Mouse (Mus musculus): Measurements from ENCODE around the gene Efcab2. TPM values are rescaled to one million over a fixed set of nuclear protein-coding genes. Genes with fewer than 3 reads are reported as not detected.

Efcab2 gene
- polyA plus RNA-seq, 1 experiment from 2014 or later: 4.1 TPM

GRCm38 (mm10) chr1:178449172-178449571, 43.3 kb downstream of the Efcab2 start:
- 30% methylated on average over 3 of the region's 3 CpGs for WGBS
- Histone ChIP-seq H3K36me3 (no peaks in the 10 kb centered on the region), H3K9ac (no peak overlapping the region), H3K27ac (no peak overlapping the region), H3K4me2 (no peak overlapping the region), H3K27me3 (no peaks in the 10 kb centered on the region), H3K4me3 (no peak overlapping the region), H3K4me1 (no peaks in the 10 kb centered on the region), H3K9me3 (no peaks in the 10 kb centered on the region)
- no peak for ATAC-seq (ENCODE audit: insufficient number of reproducible peaks, insufficient read depth, low FRiP score, low TSS enrichment, low read depth)

DNA sequence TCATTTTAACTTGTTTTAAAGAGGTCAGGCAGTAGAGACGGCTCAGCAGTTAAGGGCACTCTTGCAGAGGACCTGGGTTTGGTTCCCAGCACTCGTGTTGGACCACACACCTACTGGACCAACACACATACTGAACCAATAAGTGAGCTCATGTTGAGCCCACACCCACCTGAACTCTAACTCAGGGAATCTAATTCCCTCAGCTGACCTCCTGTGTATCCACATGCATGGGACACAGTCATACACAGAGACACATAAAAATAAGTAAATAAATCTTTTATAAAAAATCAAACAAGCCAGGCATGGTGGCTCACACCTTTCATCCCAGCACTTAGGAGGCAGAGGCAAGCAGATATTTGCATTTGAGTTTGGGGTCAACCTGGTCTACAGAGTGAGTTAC, 44.0 kb downstream of the Efcab2 start:
- ATAC-seq (ENCODE audit: insufficient number of reproducible peaks, insufficient read depth, low FRiP score, low TSS enrichment, low read depth): no peak
- 82% methylated on average over 2 of the region's 2 CpGs for WGBS
- H3K9ac ChIP-seq: no peak overlapping the region
- H3K4me3 ChIP-seq: no peak overlapping the region
- H3K4me1 ChIP-seq: no peaks in the 10 kb centered on the region
- no peak overlapping the region for H3K27ac ChIP-seq
- H3K4me2 ChIP-seq: no peak overlapping the region
- H3K27me3 ChIP-seq: no peaks in the 10 kb centered on the region
- no peaks in the 10 kb centered on the region for H3K9me3 ChIP-seq
- no peaks in the 10 kb centered on the region for H3K36me3 ChIP-seq

- H3K9me3 ChIP-seq: no peaks in the 10 kb centered on the region
- no peak overlapping the region for H3K4me2 ChIP-seq
- WGBS: 89% methylated on average over 3 of the region's 3 CpGs
- no peaks in the 10 kb centered on the region for H3K4me1 ChIP-seq
- H3K36me3 ChIP-seq: no peaks in the 10 kb centered on the region
- no peak overlapping the region for H3K4me3 ChIP-seq
- H3K27ac ChIP-seq: no peak overlapping the region
- H3K9ac ChIP-seq: no peak overlapping the region
- H3K27me3 ChIP-seq: no peaks in the 10 kb centered on the region
- no peak for ATAC-seq (ENCODE audit: insufficient number of reproducible peaks, insufficient read depth, low FRiP score, low TSS enrichment, low read depth)
These were observed 48.2 kb downstream of the Efcab2 start for GRCm38 (mm10) chr1:178454125-178454524.

DNA sequence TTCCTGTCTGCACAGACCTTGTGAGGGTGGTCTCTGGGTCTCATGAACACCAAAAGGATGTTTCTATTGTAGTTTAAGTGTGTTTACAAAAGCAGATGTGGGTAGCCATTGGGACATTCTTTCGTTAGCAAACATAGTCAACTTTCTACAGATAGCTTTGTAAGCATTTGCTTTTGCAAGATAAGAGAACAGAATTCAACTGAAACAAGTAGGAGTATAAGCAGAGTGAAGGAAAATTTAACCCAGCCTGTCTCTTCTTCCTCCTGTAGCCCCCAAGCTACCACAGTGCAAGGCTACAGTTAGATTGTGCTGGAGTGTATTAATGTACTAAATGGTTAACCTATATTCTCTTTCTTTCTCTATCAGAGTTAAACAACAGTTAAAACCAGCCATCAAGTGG, 49.2 kb downstream of the Efcab2 start:
- 71% methylated on average over 1 of the region's 1 CpGs for WGBS
- no peaks in the 10 kb centered on the region for H3K27me3 ChIP-seq
- H3K4me3 ChIP-seq: no peak overlapping the region
- no peak for ATAC-seq (ENCODE audit: insufficient number of reproducible peaks, insufficient read depth, low FRiP score, low TSS enrichment, low read depth)
- no peak overlapping the region for H3K27ac ChIP-seq
- no peak overlapping the region for H3K9ac ChIP-seq
- H3K9me3 ChIP-seq: no peaks in the 10 kb centered on the region
- no peak overlapping the region for H3K4me2 ChIP-seq
- no peaks in the 10 kb centered on the region for H3K36me3 ChIP-seq
- no peaks in the 10 kb centered on the region for H3K4me1 ChIP-seq

- H3K36me3 ChIP-seq: no peaks in the 10 kb centered on the region
- no peaks in the 10 kb centered on the region for H3K4me1 ChIP-seq
- no peak overlapping the region for H3K27ac ChIP-seq
- H3K9ac ChIP-seq: no peak overlapping the region
- H3K27me3 ChIP-seq: no peaks in the 10 kb centered on the region
- no peak for ATAC-seq (ENCODE audit: insufficient number of reproducible peaks, insufficient read depth, low FRiP score, low TSS enrichment, low read depth)
- no peaks in the 10 kb centered on the region for H3K9me3 ChIP-seq
- 80% methylated on average over 2 of the region's 2 CpGs for WGBS
- H3K4me2 ChIP-seq: no peak overlapping the region
- H3K4me3 ChIP-seq: no peak overlapping the region
These were observed 52.1 kb downstream of the Efcab2 start for GRCm38 (mm10) chr1:178458029-178458428.

GRCm38 (mm10) chr1:178463712-178464111, 57.8 kb downstream of the Efcab2 start:
- Histone ChIP-seq H3K36me3 (no peaks in the 10 kb centered on the region), H3K27ac (no peak overlapping the region), H3K4me3 (no peak overlapping the region), H3K4me1 (no peaks in the 10 kb centered on the region), H3K9ac (no peak overlapping the region), H3K4me2 (no peak overlapping the region), H3K9me3 (no peaks in the 10 kb centered on the region), H3K27me3 (no peaks in the 10 kb centered on the region)
- WGBS: 2% methylated on average over 2 of the region's 2 CpGs
- ATAC-seq (ENCODE audit: insufficient number of reproducible peaks, insufficient read depth, low FRiP score, low TSS enrichment, low read depth): peak; percentile 85

DNA sequence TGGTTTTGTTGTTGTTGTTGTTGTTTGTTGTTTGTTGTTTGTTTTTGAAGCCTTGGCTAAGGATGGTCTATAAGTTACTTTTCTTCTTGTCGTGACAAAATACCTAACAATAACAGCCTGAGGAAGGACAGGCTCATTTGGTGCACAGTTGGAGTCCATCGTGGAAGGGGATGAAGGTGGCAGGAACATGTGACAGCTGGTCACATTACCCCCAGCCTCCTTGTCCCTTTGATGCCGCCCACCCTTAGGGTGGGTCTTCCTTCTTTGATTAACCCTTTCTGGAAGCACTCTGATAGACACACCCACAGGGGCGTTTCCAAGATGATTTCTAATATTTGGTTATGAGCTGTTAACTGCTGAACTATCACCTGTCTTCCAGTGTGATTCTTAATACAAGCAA, 58.3 kb downstream of the Efcab2 start:
- Histone ChIP-seq H3K9ac (no peak overlapping the region), H3K27ac (no peak overlapping the region), H3K36me3 (no peaks in the 10 kb centered on the region), H3K4me3 (no peak overlapping the region), H3K27me3 (no peaks in the 10 kb centered on the region), H3K4me2 (no peak overlapping the region), H3K9me3 (no peaks in the 10 kb centered on the region), H3K4me1 (no peaks in the 10 kb centered on the region)
- 40% methylated on average over 4 of the region's 4 CpGs for WGBS
- ATAC-seq (ENCODE audit: insufficient number of reproducible peaks, insufficient read depth, low FRiP score, low TSS enrichment, low read depth): no peak

- H3K9me3 ChIP-seq: no peaks in the 10 kb centered on the region
- 71% methylated on average over 6 of the region's 6 CpGs for WGBS
- H3K27me3 ChIP-seq: no peaks in the 10 kb centered on the region
- H3K4me3 ChIP-seq: no peak overlapping the region
- no peaks in the 10 kb centered on the region for H3K36me3 ChIP-seq
- no peak for ATAC-seq (ENCODE audit: insufficient number of reproducible peaks, insufficient read depth, low FRiP score, low TSS enrichment, low read depth)
- no peak overlapping the region for H3K4me2 ChIP-seq
- no peak overlapping the region for H3K9ac ChIP-seq
- no peak overlapping the region for H3K27ac ChIP-seq
- no peaks in the 10 kb centered on the region for H3K4me1 ChIP-seq
These were observed 61.7 kb downstream of the Efcab2 start for GRCm38 (mm10) chr1:178467594-178467993.

DNA sequence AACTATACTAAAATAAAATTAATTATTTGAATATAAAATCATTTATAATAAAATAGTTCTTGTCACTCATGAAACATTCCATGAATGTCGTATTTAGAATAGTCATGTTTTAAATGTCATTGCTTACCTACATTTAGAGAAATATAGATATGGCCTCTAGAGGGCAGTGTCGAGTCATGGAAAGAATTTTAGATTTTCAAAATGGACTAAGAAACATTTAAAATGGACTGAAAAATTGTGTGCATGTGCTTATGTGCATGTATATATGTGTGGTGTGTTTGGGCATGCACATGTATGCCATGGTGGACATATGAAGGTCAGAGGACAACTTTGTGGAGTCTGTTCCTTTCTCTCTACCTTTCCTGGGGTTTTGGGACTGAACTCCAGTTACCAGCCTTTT, 62.4 kb downstream of the Efcab2 start:
- Histone ChIP-seq H3K27ac (no peak overlapping the region), H3K9me3 (no peaks in the 10 kb centered on the region), H3K4me1 (no peaks in the 10 kb centered on the region), H3K27me3 (no peaks in the 10 kb centered on the region), H3K4me3 (no peak overlapping the region), H3K4me2 (no peak overlapping the region), H3K36me3 (no peaks in the 10 kb centered on the region), H3K9ac (no peak overlapping the region)
- ATAC-seq (ENCODE audit: insufficient number of reproducible peaks, insufficient read depth, low FRiP score, low TSS enrichment, low read depth): no peak
- 5% methylated on average over 2 of the region's 2 CpGs for WGBS

GRCm38 (mm10) chr1:178483854-178484253, 78.0 kb downstream of the Efcab2 start:
- Histone ChIP-seq H3K27ac (no peak overlapping the region), H3K9me3 (no peaks in the 10 kb centered on the region), H3K36me3 (no peaks in the 10 kb centered on the region), H3K4me1 (no peaks in the 10 kb centered on the region; the same call in 1 of the 2 replicates), H3K27me3 (no peaks in the 10 kb centered on the region), H3K4me3 (no peak overlapping the region), H3K9ac (no peak overlapping the region), H3K4me2 (no peak overlapping the region)
- ATAC-seq (ENCODE audit: insufficient number of reproducible peaks, insufficient read depth, low FRiP score, low TSS enrichment, low read depth): no peak

GRCm38 (mm10) chr1:178485138-178485867, 79.4 kb downstream of the Efcab2 start:
- peaks cover 5% of the 10 kb centered on the region for H3K4me1 ChIP-seq
- no peaks in the 10 kb centered on the region for H3K9me3 ChIP-seq
- H3K4me3 ChIP-seq: no peak overlapping the region
- no peak overlapping the region for H3K4me2 ChIP-seq
- H3K36me3 ChIP-seq: no peaks in the 10 kb centered on the region
- ATAC-seq (ENCODE audit: insufficient number of reproducible peaks, insufficient read depth, low FRiP score, low TSS enrichment, low read depth): no peak
- 84% methylated on average over 5 of the region's 5 CpGs for WGBS
- no peaks in the 10 kb centered on the region for H3K27me3 ChIP-seq
- H3K9ac ChIP-seq: no peak overlapping the region
- no peak overlapping the region for H3K27ac ChIP-seq

GRCm38 (mm10) chr1:178485868-178486220, 80.0 kb downstream of the Efcab2 start:
- peaks cover 5% of the 10 kb centered on the region for H3K4me1 ChIP-seq
- WGBS: 72% methylated on average over 5 of the region's 5 CpGs
- H3K9me3 ChIP-seq: no peaks in the 10 kb centered on the region
- H3K9ac ChIP-seq: no peak overlapping the region
- no peaks in the 10 kb centered on the region for H3K27me3 ChIP-seq
- no peak overlapping the region for H3K4me3 ChIP-seq
- H3K36me3 ChIP-seq: no peaks in the 10 kb centered on the region
- no peak for ATAC-seq (ENCODE audit: insufficient number of reproducible peaks, insufficient read depth, low FRiP score, low TSS enrichment, low read depth)
- no peak overlapping the region for H3K4me2 ChIP-seq
- H3K27ac ChIP-seq: no peak overlapping the region
